Mouse (Mus musculus): ENCODE data around the gene Hist1h2ah.

Gene Hist1h2ah

DNA sequence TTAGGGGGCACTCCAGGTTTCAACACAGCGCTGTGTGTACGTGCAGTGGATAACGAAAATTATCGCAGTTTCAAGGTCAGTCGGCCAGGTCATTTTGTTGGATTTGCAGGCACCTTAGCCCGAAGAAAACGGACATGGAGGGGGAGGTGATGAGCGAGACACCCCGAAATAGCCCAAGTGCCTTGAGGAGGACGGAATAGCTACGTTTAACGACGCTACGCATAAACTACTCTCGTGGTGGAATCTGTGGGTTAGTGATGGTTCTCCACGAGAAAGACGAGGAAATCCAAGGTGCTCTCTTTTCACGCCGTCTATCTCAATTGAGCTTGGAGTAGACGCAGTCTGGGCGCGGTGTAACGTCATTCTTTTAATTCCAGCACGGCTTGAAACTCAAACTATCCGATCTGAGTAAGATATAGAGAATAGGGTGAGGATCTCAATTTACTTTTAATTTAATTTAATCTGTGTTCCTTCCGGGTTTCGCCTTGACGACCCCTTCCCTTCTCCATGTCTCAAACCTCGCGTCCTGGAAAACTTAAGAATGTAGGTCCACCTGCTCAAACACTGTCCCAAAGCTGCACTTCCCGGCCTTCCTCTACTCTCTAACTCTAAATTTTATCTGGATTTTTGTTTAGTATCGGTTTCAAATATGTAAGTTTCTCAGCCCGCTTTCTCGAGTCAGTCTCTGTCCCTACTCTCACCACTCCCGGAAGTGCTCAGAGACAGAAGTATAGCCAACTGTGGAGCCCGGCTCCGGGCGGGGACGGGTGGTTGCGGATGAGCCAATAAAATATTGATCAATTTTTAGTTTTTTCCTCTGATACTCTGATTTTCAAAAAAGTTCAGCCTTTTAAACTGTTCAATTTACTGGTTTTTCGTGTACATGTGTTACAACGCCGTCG is 15.2 kb downstream of the Hist1h2ah start:
- in situ Hi-C loops (cut with MboI; ENCODE audit: low sequenced_read_pairs), result loop anchor here (10.0 to 25.0 kb wide), 3 partner anchors 95 to 1417 kb away; no protein-coding TSS in a partner anchor

DNA sequence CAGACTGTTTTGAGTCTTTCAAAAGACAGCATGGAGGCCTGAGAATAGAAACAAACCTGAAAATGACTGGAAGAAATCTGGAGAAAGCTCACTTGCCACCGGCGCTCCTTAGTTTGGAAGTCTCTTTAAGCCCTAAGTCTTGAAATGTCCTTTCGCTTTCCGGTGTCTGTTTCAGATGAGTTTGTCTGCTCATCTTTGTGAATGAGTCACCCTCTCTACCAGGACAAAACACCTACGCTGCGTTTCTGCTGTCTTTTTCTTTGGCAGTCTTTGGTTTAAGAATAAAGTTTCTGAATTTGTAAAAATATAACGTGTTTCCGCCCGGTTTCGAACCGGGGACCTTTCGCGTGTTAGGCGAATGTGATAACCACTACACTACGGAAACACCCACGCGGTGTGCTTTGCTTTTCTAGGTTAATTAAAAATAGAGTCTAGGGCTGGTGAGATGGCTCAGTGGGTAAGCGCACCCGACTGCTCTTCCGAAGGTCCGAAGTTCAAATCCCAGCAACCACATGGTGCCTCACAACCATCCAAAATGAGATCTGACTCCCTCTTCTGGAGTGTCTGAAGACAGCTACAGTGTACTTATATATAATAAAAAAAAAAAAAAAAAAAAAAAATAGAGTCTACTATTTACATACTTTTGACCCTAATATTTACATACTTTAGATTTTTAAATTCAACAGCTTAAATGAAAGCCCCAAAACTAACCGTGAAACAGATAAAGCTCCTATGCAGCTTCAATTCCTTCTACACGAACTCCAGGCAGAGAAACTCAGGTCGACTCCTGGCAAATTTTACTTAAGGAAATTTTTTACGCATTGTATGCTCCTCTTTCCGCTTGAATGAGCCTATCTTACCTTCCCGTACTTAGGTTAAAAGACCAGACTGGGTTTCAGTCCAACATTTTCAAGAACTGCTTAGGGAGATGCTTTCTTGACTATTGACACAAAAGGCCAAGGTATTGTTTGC is 19.6 kb downstream of the Hist1h2ah start:
- in situ Hi-C loops (cut with MboI; ENCODE audit: low sequenced_read_pairs), result loop anchor here (25.0 kb wide), 2 partner anchors 153 to 1422 kb away; no protein-coding TSS in a partner anchor

DNA sequence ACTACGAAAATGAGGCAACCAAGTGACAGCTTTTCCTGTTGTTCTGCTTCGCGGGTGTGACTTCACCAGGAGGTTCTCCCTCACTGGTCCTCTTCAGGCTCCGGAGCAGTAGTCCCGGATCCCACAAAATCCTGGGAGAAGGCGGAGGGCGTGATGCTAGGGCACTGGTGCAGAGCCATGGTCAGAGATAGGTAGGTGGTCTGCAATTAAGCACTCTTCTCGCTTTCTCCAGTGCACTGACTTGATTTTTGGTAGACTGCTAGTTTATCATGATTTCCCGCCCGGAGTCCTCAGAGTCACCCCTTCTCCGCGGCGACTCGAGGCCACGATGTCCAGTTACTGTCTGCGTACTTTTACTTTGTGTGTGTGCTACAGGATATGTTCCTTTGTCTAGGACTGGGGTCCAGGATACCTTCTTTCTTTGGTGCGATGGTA is 20.9 kb downstream of the Hist1h2ah start:
- in situ Hi-C loops (cut with MboI; ENCODE audit: low sequenced_read_pairs), result loop anchor here (25.0 kb wide), 2 partner anchors 152 to 1423 kb away; no protein-coding TSS in a partner anchor

DNA sequence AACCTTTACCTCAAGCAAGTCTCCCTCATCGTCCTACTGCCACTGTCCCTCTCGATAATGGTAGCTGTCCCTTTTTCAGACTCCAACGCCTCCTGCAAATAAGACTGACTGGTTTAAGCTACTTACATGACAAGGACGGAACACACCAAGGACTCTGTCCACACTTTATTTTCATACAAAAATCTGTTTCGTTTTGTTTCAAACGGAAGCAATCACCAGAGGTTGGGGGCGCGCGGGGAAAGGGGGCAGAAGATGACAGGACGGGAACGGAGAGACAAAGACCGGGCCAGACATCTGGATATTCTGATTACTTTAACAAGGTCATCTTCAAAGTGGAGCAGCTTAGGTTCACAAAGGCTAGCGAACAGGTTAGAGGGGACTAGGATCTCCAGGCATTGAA is 21.7 kb downstream of the Hist1h2ah start:
- in situ Hi-C loops (cut with MboI; ENCODE audit: low sequenced_read_pairs), result loop anchor here (25.0 kb wide), 2 partner anchors 151 to 1424 kb away; no protein-coding TSS in a partner anchor

DNA sequence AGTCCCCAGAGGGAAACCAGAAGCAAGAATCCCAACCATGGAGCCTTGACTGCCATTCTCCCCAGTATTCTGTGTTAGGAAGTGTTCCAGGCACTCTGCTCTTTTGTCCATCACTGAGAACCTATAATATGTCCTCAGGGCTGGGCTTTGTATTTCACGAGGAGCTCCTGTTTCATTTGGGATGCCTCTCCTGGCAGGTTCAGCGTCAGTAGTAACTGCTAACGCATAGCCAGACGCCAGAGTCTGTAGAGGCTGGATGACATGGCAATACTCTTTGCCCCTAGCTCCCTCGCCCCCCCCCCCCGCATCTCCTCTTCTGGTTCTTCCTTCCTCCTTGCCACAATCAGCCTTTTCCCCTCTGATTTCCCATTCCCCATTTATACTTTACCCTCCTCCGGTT is 25.7 kb downstream of the Hist1h2ah start, which contains the start of gene Prss16:
Gene Prss16 (minus strand): TSS at position 101 of the 400 bp plus-strand sequence.
- in situ Hi-C loops (cut with MboI; ENCODE audit: low sequenced_read_pairs), result loop anchor here (25.0 kb wide), 2 partner anchors 147 to 1428 kb away; no protein-coding TSS in a partner anchor

DNA sequence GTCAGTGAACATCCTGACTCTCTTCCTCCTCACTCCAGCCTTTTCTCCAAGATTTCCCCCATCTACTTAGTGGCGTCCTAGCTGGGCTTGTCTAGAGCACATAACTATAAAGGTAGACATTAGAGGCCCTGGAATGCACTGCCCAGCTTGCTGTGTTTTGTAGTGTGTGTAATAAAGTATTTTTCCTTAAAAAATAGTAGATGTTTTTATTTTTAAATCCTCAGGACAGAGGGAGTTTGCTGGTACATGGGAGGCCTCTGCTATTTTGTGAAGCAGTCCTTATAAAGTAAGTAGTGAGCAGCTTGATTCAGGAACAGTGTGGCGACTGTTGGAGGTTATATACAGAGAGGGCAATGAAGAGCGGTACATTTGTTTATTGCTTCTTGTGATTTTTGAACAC is 26.7 kb downstream of the Hist1h2ah start:
- in situ Hi-C loops (cut with MboI; ENCODE audit: low sequenced_read_pairs), result loop anchor here (25.0 kb wide), 2 partner anchors 146 to 1429 kb away; no protein-coding TSS in a partner anchor

DNA sequence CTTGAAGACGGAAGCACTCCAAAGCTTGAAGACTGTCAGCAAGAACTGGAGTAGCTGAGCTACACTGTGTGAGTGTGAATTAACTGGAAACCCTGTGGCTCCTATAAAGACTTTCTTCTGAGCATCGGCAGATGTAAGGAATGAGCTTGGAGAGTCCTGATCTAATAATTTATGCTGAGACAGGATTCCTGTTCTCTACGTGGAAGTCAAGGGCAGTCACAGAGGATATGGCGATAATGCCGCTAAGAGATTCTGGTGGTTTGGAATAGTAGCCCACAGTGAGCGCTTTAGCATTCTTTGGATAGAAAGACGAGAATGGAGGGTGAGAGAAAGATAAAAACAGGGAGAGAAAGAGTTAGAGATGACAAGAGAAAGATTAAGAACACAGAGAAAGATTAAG is 27.5 kb downstream of the Hist1h2ah start:
- in situ Hi-C loops (cut with MboI; ENCODE audit: low sequenced_read_pairs), result loop anchor here (25.0 kb wide), 2 partner anchors 146 to 1429 kb away; no protein-coding TSS in a partner anchor

DNA sequence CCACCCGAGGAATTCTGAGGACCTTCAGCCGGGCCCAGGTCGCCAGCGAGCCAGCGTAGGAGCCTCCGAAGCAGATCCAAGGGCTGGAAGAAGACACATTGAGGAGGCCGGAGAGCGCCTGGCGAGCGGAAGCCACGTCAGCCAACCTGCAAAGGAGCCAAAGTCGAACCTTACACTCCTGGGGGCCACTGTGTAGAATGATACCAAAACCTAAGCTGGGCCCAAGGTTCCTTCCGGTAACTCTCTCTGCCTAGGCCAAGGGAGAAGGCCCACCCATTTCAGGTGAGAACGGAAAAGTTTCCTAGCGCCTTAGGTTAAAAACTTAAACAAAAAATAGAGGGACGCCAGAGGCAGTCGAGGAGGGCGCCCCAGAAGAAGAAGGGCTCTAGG is 28.3 kb downstream of the Hist1h2ah start:
- in situ Hi-C loops (cut with MboI; ENCODE audit: low sequenced_read_pairs), result loop anchor here (25.0 kb wide), 2 partner anchors 145 to 1430 kb away; no protein-coding TSS in a partner anchor

DNA sequence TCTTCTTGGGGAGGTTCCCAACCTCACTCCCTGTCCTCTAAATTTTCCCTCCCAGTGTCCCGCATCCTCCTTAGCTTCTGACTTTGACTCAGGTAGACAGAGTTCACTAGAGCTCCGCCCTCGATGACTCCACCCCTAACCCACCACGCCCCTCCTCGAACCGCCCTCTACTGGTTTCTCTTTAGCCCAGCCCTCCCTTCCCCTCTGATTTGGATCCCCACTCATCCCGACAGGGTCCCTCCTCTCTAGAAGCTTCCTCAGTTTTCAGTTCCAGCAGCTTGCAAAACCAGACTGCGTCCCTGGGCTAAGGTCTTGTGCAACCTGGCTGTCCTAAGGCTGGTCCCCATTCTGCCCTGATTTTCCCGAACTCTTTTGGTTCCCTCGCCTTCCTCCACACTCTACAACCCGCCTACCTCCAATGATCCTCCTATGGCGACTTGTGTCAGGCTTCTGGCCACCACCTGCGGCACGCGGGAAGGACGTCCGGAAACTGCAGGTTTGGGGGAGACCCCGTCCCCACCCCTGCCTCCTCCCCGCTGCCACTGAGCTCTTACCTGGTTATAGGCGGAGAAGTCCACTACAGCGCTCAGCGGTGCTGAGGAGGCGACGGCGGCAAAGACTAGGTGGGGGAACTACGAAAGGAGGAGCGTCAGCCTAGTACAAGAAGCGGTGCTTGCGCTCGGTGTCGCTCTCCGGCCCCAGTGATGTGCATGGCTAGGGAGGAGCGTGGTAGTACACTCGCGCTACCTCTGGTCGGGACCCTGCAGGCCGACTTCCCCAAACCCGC is 28.8 kb downstream of the Hist1h2ah start:
- in situ Hi-C loops (cut with MboI; ENCODE audit: low sequenced_read_pairs), result loop anchor here (25.0 kb wide), 2 partner anchors 144 to 1431 kb away; no protein-coding TSS in a partner anchor

DNA sequence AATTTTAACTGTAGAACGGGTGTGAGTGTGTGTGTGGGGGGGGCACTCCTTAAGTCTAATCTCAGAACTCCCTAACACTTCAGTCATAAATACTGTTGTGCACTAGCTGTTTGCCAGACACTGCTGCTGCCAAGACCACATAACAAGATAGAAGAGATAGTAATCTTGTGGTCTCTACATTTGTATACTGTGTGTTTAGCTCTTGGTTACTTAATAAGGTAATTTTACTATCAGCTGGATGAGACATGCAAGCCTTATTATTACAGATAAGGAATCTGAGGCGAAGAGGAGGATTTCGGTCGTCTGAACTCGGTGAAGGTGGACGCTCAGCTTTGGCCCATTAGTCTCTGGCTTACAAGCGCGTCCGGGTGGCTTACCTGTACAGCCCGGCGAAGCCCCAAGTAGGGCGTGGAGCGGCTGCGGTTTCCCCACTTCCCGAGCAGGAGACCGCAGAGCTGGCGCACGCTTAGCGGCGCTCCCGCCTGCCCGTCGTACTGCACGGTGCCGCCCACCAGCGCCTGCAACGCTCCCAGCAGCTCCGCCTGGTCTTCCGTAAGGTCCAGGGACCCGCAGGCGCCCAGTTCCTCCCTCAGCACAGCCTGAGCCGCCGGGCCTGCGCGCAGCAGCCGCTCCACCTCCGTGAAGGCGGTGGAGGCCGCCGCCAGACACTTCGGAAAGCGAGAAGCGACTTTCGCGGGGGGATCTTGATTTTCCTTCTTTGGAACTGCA is 29.6 kb downstream of the Hist1h2ah start:
- in situ Hi-C loops (cut with MboI; ENCODE audit: low sequenced_read_pairs), result loop anchor here (25.0 kb wide), 2 partner anchors 143 to 1432 kb away; no protein-coding TSS in a partner anchor

DNA sequence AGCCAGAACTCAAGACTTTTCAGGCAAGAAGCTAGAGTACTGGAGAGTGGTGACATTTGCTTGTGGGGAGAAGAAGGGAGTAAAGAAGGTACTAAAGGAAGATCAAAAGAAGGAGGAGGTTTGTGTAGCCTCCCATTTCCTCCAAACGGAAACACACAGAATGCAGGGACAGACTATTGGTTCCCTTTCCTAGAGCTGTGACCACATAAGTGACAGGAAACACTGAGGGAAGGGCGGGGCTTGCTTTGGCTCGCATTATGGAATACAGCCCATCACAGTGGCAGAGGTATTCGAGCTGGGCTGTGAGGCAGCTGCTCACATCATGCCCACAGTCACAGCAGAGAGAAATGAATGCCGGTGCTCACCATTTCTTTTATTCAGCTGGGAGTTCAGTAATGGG is 33.5 kb downstream of the Hist1h2ah start:
- in situ Hi-C loops (cut with MboI; ENCODE audit: low sequenced_read_pairs), result loop anchor here (25.0 kb wide), 2 partner anchors 140 to 1435 kb away; no protein-coding TSS in a partner anchor

DNA sequence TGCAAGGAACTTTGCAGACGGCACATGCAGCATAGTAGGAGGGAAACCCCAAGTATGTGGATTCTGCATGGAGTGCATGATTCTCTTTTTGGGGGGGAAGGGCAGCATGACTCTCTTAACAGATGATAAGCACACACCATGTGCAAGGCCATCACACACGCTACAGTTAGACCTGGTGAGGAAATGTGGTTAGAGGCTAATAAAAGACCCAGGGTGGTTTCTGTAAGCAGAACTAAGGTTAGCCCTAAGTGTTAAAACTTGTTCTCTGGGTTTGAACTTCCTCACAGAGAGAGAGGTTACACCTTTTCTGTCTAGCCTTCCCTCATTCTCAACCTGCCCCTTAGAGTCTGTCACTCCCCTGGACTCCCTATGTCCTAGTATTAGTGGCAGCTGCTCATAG is 34.0 kb downstream of the Hist1h2ah start:
- in situ Hi-C loops (cut with MboI; ENCODE audit: low sequenced_read_pairs), result loop anchor here (25.0 kb wide), 2 partner anchors 139 to 1436 kb away; no protein-coding TSS in a partner anchor

DNA sequence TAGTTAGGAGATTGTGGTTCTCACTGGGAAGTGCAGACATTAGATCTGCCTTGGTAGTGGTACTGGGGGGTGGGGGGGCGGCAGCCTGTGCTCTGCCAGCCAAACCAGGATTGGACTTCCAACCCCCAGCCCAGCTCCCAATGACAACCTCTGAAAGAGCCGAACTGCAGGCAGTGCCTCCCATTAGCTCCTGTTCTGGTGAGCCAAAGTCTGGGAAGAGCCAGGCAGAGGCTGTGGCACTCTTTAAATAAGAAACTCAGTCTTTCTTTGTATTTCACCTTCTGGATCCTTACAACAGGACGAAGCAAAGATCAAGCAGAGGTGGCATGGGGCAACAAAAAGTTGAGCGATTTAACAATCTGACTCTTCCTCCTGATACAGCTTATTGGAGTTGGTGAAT is 36.2 kb downstream of the Hist1h2ah start:
- in situ Hi-C loops (cut with MboI; ENCODE audit: low sequenced_read_pairs), result no loop called here

DNA sequence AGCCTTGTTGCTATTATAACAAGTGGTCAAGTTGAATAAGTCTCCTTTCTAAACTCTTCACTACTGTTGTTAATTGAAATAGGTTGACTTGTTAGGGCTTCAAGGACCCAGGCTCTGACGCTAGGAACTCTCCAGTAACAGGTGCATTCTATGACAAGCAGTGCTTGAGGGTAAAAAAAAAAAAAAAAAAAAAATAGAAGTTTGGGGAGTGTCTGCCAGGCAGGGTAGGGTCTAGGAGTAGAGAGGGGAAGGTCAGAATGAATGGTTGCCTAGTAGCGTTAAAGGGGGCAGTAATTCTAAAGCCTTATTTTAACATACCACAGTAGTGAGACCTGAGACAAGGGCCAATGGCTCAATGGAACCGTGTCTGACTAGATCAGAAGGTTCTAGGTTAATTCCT is 37.0 kb downstream of the Hist1h2ah start:
- in situ Hi-C loops (cut with MboI; ENCODE audit: low sequenced_read_pairs), result no loop called here

DNA sequence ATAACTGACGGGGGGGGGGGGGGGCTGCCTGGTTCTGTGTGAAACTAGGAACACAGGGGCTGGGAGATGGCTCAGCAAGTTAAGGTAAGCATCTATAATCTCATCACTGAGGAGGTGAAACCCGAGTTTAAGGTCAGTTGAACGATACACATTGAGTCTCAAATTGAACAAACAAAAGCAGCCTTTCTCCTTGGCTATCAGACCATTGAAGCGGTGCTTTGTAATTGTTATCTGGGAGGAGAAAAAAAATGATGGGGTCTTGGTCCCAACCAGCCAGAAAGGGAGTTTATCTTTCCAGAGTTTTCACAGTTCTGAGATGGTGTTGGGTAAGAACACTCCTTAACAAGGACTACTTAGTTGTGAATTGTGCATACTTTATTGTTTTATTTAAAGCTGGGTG is 37.5 kb downstream of the Hist1h2ah start:
- in situ Hi-C loops (cut with MboI; ENCODE audit: low sequenced_read_pairs), result no loop called here

DNA sequence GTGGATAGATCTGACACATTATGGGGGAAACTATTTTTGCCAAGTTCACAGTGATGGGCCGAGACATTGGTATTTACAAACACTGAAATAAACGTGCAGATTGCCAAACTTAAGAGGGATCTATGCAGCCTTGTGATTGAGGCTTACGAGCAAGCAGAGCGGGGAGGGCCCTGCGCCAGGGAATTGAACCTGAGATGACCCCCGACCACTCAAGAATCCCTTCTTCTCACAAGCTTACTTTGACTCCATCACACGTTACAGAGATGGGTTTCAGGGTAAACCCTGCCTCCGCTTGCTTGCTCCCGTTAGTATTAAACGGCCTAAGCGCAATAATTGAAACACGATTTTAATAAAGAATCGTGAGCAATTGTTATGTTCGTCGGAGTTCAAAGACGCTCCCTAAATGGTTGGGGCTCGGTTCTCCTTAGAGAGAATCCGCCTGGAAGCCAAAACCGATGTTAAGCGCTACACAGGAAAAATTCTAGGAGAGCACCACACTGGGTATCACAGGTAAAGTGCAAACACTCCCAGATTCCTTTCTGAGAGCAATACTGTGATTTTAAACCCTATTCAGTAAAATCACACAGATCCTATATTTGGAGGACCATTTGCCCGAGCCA is 38.1 kb downstream of the Hist1h2ah start:
- in situ Hi-C loops (cut with MboI; ENCODE audit: low sequenced_read_pairs), result no loop called here

DNA sequence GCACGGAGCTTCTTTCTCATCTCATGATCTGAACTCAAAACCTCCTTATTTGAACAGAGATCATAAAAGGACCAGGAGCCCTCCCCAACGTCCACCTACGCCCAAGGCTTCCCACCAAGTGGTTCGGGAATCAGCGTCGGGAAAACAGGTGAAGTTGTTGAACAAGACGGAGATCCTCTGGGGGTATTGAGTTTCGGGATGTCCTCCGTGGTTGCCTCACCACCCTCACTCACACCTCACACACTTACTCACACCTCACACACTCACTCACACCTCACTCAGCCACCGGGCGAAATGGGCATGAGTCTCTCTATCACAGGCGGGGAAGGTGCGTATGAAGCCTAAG is 38.6 kb downstream of the Hist1h2ah start:
- in situ Hi-C loops (cut with MboI; ENCODE audit: low sequenced_read_pairs), result no loop called here

DNA sequence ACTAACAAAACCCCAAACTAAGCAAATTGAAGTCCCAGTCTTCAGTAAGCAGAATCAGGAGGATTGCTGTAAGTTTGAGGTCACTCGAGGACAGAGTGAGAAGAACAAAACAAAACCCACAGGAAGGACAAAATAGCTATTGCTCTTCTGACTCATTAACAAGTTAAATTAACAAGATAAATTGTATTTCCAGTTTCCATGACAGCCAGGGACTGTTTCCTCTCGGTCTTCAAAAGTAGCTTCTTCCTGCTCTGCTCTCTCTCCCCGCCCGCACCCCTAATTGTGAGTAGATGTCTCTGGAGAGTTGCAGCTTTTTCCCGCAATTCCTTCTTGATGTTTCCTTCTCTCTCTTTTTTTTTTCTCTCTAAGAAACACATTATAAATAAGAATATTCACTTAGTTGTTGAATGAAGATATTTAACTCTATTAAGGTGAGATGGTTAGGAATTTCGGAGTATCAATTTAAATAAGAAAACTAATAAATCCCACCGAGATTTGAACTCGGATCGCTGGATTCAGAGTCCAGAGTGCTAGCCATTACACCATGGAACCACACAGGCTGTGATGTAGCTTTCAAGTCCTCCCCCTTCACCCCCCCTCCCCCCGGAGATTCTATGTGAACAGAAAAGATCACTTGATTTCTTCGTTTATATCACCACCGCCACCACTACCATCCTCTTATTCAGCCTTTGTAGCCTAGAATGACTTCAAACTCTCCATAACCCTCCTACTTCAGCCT is 39.1 kb downstream of the Hist1h2ah start:
- in situ Hi-C loops (cut with MboI; ENCODE audit: low sequenced_read_pairs), result no loop called here

Data from CH12F3 (cell line).